Mouse (Mus musculus) kidney, adult 18-20 months (tissue): ENCODE data around the gene Abca13.

ENCODE experiments used
- DNase-seq: peaks from one replicate; pipeline ENCODE4 v3.0.0; 2021

Abca13 gene

GRCm38 (mm10) chr11:9536811-9537210 lies 345.1 kb downstream of the Abca13 start:
- DNase-seq, result no peak

- no peak for DNase-seq
These were observed 346.6 kb downstream of the Abca13 start for GRCm38 (mm10) chr11:9538328-9538727.

GRCm38 (mm10) chr11:9560026-9560425 lies 368.3 kb downstream of the Abca13 start:
- DNase-seq, result no peak

- DNase-seq, result no peak
These were observed 376.6 kb downstream of the Abca13 start for GRCm38 (mm10) chr11:9568302-9568701.

- DNase-seq, result no peak
These were observed 378.6 kb downstream of the Abca13 start for GRCm38 (mm10) chr11:9570319-9570718.

- no peak for DNase-seq
These were observed 383.2 kb downstream of the Abca13 start for GRCm38 (mm10) chr11:9574894-9575293.

GRCm38 (mm10) chr11:9591757-9592316 lies 400.1 kb downstream of the Abca13 start:
- no peak for DNase-seq

GRCm38 (mm10) chr11:9597299-9597698 lies 405.6 kb downstream of the Abca13 start:
- DNase-seq, result no peak

GRCm38 (mm10) chr11:9601096-9601495 lies 409.4 kb downstream of the Abca13 start:
- DNase-seq, result no peak

- no peak for DNase-seq
These were observed 410.4 kb downstream of the Abca13 start for GRCm38 (mm10) chr11:9602137-9602536.

GRCm38 (mm10) chr11:9608249-9608648 lies 416.5 kb downstream of the Abca13 start:
- DNase-seq, result no peak

GRCm38 (mm10) chr11:9609075-9609474 lies 417.3 kb downstream of the Abca13 start:
- DNase-seq, result no peak

GRCm38 (mm10) chr11:9616133-9616532 lies 424.4 kb downstream of the Abca13 start:
- no peak for DNase-seq

- no peak for DNase-seq
These were observed 424.9 kb downstream of the Abca13 start for GRCm38 (mm10) chr11:9616665-9617064.

- no peak for DNase-seq
These were observed 428.2 kb downstream of the Abca13 start for GRCm38 (mm10) chr11:9619986-9620385.

- no peak for DNase-seq
These were observed 431.1 kb downstream of the Abca13 start for GRCm38 (mm10) chr11:9622888-9623287.

GRCm38 (mm10) chr11:9624753-9625152 lies 433.0 kb downstream of the Abca13 start:
- DNase-seq, result no peak

- no peak for DNase-seq
These were observed 434.1 kb downstream of the Abca13 start for GRCm38 (mm10) chr11:9625812-9626211.

- no peak for DNase-seq
These were observed 455.5 kb downstream of the Abca13 start for GRCm38 (mm10) chr11:9647272-9647671.

- no peak for DNase-seq
These were observed 456.2 kb downstream of the Abca13 start for GRCm38 (mm10) chr11:9647991-9648390.

GRCm38 (mm10) chr11:9666648-9667255 lies 475.0 kb downstream of the Abca13 start:
- DNase-seq, result no peak

GRCm38 (mm10) chr11:9669430-9669829 lies 477.7 kb downstream of the Abca13 start:
- no peak for DNase-seq

GRCm38 (mm10) chr11:9684952-9685351 lies 493.2 kb downstream of the Abca13 start:
- no peak for DNase-seq

- DNase-seq, result no peak
These were observed 513.4 kb downstream of the Abca13 start for GRCm38 (mm10) chr11:9705190-9705589.
